Mouse (Mus musculus): Measurements from ENCODE around the gene Arhgap5.
A peak's percentile ranks its signal among the peaks of the same experiment; 100 is the strongest.
"Not testable (repeated sequence)": the region's sequence is repeated elsewhere in the genome, so short reads cannot be mapped to it uniquely, and the experiment has no call there.

Arhgap5 gene

DNA sequence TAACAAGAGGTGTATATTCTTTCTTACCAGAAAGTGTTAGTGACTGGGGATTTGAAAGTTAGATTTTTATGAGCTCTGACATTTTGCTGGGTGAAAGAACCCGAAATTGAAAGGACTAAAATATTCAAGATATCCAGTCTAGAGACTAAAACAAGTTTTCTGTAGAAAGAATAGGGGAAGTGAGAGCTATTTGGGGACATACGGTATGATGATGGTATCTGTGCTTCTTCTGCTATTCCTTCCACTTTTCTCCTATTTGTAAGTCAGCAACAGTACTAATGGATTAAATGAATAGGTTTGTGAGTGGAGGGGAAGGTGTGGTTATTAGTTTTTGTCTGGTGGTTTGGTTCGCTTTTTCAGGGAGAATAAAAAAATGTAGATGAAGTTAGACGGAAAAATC is 37.5 kb downstream of the Arhgap5 start:
- DNase-seq (ENCODE audit: low spot score) = no peak

- DNase-seq (ENCODE audit: low spot score) = no peak
Observed at GRCm38 (mm10) chr12:52544532-52544931, 40.8 kb downstream of the Arhgap5 start.

- no peak for DNase-seq (ENCODE audit: low spot score)
Observed at GRCm38 (mm10) chr12:52552085-52552484, 48.3 kb downstream of the Arhgap5 start.

- DNase-seq (ENCODE audit: low spot score) = no peak
Observed at GRCm38 (mm10) chr12:52555188-52555876, 51.6 kb downstream of the Arhgap5 start.

GRCm38 (mm10) chr12:52565654-52566053 is 61.9 kb downstream of the Arhgap5 start:
- DNase-seq (ENCODE audit: low spot score) = no peak

DNA sequence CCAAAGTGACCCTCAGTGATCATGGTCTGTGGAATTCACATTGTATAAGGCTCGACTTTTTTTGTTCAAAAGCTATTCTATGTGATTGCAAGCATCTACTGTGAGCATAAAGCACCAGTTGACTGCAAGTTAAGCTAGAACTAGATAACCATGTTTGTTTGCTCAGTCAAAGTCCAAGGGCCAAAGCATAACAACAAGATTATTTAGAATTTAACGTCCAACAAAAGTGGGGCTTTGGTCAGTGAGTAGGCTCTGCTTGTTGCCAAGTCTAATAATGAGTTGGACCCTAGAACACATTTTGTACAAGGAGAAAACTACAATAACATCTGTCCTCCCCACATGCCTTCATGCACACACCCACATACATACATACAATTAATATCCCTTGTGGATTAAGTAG is 69.6 kb downstream of the Arhgap5 start:
- no peak for DNase-seq (ENCODE audit: low spot score)

GRCm38 (mm10) chr12:52586466-52586865 is 82.7 kb downstream of the Arhgap5 start:
- DNase-seq (ENCODE audit: low spot score) = not testable (repeated sequence)

DNA sequence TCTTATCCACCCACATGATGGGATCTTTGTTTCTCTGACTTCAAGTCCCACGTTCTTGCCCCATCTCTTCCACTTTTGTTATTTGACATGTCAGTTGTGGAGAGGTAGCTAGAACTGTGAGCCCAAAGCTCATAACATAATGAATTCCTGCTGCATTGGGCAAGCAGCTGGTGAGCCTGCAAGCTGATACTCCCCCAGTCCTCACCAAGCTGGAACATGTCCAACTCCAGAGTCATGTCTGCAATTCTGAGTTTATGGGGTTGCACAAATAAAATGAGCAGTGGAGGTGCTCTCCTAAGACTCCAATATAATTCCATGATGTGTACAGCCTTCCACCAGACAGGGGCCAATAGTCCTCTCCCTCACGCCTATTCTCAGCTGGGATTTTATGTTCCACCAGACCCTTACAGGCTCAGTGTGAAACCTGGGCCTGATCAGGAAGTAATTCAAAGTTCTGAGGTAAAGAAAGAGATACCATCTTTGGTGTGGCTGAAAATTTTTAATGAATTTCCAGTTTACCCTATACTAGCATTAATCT is 83.8 kb downstream of the Arhgap5 start:
- no peak for DNase-seq (ENCODE audit: low spot score)

GRCm38 (mm10) chr12:52595389-52596185 is 91.8 kb downstream of the Arhgap5 start:
- DNase-seq (ENCODE audit: low spot score) = no peak

GRCm38 (mm10) chr12:52602471-52602870 is 98.7 kb downstream of the Arhgap5 start:
- DNase-seq (ENCODE audit: low spot score) = no peak

DNA sequence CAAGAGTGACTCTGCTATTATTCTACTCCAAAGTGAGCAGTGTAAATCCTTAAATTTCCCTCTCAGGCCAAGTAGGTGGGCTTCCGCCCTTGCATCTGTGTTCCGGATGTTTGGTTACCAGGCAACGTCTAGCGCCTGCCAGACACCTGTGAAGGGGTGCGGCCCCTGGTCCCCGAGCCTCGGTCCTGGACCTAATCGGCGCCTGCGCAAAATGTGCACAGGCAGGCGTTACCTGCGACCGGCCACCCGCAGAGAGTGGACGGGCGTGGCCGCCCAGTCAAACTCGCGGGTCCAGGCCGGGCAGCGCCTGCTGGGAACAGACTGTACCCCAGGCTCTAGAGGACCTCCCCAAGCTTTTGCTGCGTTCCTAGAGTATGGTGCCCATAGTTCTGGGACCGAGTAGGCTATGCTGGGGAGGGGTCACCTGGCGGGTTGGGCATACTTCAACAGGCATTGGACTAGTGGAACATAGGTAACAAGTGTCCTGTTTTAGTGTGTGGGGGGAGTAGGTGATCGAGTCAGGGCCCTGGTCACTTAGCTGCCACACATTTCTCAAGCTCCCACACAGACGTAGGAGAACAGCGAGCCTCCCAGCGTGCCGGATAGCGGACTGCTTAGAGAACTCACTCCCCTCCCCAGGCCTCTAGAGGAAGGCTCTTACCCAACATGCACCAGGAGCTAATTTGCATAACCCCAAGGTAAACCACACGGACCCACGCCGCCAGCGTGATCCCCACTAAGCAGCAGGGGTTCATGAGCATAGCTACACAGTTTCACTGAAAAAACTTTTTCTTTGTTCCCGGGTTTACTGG is 99.3 kb downstream of the Arhgap5 start:
- peak; percentile 88 for DNase-seq (ENCODE audit: low spot score)

DNA sequence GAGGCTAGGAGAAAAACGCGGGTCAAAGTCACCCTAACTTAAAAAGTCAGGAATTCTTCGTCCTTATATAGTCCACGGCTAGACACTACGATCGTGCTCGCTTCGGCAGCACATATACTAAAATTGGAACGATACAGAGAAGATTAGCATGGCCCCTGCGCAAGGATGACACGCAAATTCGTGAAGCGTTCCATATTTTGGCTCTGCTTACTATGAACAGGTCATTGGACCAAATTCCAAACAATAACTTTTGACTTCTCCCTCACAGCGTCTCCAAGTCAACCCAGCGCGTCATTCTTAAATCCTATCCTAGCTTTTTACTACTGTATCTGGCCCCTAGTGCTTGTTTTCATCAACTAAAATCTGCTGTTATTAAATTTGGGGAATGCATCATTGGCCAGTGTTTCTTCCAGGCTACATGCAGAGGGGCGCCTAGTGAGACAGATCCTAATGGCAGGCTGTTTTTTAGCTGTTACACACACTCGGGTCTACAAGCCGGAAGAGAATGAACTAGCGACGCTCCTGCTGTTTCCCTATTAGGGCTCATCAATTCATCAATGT is 100.0 kb downstream of the Arhgap5 start:
- DNase-seq (ENCODE audit: low spot score) = peak; percentile 43

DNA sequence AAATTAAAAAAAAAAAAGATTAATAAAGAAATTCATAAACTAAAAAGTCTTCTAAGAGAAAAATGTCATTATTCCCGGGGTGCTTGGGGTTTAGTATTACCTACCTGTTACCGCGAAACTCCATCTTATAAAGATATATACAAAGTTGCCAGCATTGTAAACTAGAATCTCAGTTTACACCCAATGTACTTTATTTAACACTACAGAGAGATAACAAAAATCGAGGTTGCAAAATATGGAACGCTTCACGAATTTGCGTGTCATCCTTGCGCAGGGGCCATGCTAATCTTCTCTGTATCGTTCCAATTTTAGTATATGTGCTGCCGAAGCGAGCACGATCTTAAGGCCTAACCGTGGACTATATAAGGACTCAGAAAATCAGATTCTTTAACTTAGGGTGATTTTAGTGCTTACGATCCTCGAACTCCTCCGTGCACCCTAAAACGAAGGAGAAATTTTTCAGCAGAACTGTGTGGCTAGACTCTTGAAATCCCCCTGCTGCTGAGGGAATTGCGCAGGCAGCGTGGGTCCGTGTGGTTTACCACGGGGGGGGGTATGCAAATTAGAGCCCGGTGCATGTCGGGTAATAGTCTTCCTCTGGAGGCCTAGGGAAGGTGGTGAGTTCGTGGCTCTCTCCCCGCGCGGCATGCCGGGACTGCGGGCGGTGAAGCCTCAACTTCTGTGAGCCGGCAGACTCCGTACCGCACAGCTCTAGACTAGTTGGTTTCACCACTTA is 100.7 kb downstream of the Arhgap5 start:
- peak; percentile 98 for DNase-seq (ENCODE audit: low spot score)

DNA sequence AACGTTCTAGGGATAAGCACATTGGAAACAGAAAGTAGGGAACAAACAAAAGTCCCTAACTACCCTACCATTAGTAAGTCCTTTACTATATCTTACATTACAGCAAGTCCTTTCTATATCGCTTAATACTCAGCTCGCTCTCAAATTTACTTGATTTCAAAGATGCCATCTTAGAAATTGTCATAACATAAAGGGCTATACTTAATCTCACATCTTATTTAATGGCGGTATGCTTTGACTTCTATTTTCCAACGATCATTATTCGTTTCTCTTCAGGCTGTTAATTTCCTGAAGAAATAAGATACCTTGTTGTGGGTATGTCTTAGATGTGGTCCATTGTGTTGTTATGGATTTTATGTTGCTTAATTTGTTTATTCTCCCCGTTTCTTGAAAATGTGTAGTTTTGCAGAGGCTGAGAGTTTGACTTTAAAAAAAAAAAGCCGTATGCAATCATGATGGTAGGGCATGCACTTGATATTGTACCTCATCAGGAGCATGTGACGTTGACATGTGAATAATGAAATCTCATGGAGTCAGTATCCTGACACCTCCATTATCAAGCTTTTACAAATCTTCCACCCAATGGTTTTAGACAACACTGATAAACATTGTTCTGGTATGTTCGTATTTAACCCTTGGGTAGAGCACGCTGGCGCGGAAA is 101.3 kb downstream of the Arhgap5 start:
- no peak for DNase-seq (ENCODE audit: low spot score)

DNA sequence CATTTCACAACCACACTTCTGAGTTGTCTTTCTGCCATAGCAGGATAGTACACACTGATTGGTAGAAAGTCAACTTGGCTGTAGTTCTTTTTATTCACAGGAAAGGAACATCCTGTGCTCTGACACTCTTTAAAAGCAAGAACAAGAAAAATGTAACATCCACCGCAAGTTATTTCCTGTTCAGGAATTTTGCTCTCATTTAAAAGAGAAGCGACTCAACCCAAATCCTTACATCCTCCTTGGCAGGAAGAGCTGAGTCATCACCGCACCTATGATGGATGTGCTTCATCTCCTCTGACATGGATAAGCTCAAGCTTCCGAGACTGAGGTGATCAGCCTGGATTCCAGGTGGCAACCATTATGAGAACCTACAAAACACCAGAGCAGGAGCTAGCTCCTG is 103.6 kb downstream of the Arhgap5 start:
- no peak for DNase-seq (ENCODE audit: low spot score)

DNA sequence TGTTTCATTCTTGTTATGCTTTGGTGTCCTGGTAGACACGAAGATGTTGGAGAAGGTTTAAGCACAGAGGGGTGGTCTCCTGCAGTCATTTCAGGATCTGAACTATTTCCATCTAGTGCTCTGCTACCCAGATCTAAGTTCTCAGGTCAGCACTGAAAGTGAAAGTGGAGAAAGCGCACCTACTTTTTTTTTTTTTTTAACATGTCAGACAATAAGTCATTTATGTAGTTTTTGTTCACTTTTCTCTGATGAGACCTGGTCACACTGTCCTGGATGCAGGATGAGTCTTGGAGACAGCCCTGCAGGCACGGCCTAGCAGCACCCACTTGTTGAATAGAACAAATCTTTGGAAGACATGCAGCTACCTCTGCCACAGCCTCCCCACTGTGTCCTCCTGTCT is 111.9 kb downstream of the Arhgap5 start:
- no peak for DNase-seq (ENCODE audit: low spot score)

- DNase-seq (ENCODE audit: low spot score) = no peak
Observed at GRCm38 (mm10) chr12:52618418-52619040, 114.8 kb downstream of the Arhgap5 start.

GRCm38 (mm10) chr12:52619644-52620043 is 115.9 kb downstream of the Arhgap5 start:
- no peak for DNase-seq (ENCODE audit: low spot score)
